Mouse (Mus musculus) embryonic fibroblast, embryonic 13.5 days (primary cell): Measurements from ENCODE around the gene Rgs16.

Experiments used
- CTCF ChIP-seq: IDR thresholded peaks from 2 replicates; pipeline ENCODE4 v1.5.1; 2011; ENCODE audit warnings: mild to moderate bottlenecking, control low read depth, low read length, moderate library complexity, borderline replicate concordance; ENCODE audit not compliant: insufficient read depth
- POLR2A ChIP-seq: IDR thresholded peaks from 2 replicates; pipeline ENCODE4 v1.6.1; 2011; ENCODE audit warnings: low read depth, mild to moderate bottlenecking, control low read depth, low read length, moderate library complexity

- TF ChIP-seq POLR2A, result peak; percentile 33; the same call in 1 of the 2 replicates
- TF ChIP-seq CTCF, result no peak
These were observed 739 bp downstream of the Rgs16 start for GRCm38 (mm10) chr1:153740775-153741400.
